Mouse (Mus musculus) limb, embryonic 11.5 days (tissue): ENCODE measurements around the gene Tbrg1. TPM values are rescaled to one million over a fixed set of nuclear protein-coding genes. Genes with fewer than 3 reads are reported as not detected.

ENCODE experiments used
- ATAC-seq: fragments of 200-750 bp; cut with Nextera tagmentation; 2 replicates; pipeline ENCODE4 v1.8.0; 2017; ENCODE audit warnings: low read depth; ENCODE audit not compliant: insufficient number of reproducible peaks, low FRiP score, low TSS enrichment
- DNase-seq: peaks from one replicate; pipeline ENCODE4 v3.0.0-alpha.2; 2015; ENCODE audit warnings: low spot score
- H3K27ac ChIP-seq: fragments of 300-500 bp; sonication (generic); replicated peaks from 2 replicates; pipeline ENCODE4 v1.5.1; 2014; ENCODE audit warnings: low read depth, mild to moderate bottlenecking, low read length
- H3K27me3 ChIP-seq: fragments of 300-500 bp; sonication (generic); 2 replicates; pipeline ENCODE4 v1.6.1; 2014; ENCODE audit warnings: mild to moderate bottlenecking, low read length, mixed read lengths; ENCODE audit not compliant: control insufficient read depth, insufficient read depth
- H3K36me3 ChIP-seq: fragments of 300-500 bp; sonication (generic); 2 replicates; pipeline ENCODE4 v1.6.1; 2014; ENCODE audit warnings: mild to moderate bottlenecking, low read length, moderate library complexity, mixed read lengths; ENCODE audit not compliant: control insufficient read depth, insufficient read depth
- H3K4me1 ChIP-seq: fragments of 300-500 bp; sonication (generic); 2 replicates; pipeline ENCODE4 v1.6.1; 2014; ENCODE audit warnings: low read length, mixed read lengths; ENCODE audit not compliant: control insufficient read depth, insufficient read depth
- H3K4me2 ChIP-seq: fragments of 300-500 bp; sonication (generic); 2 replicates; pipeline ENCODE4 v1.6.1; 2014; ENCODE audit warnings: low read depth, mild to moderate bottlenecking, moderate library complexity; ENCODE audit not compliant: severe bottlenecking
- H3K4me3 ChIP-seq: fragments of 300-500 bp; sonication (generic); 2 replicates; pipeline ENCODE4 v1.5.1; 2014; ENCODE audit warnings: low read depth, low read length
- H3K9ac ChIP-seq: fragments of 300-500 bp; sonication (generic); 2 replicates; pipeline ENCODE4 v1.6.1; 2014; ENCODE audit warnings: mild to moderate bottlenecking, low read length
- H3K9me3 ChIP-seq: fragments of 300-500 bp; sonication (generic); 2 replicates; pipeline ENCODE4 v1.6.1; 2016; ENCODE audit warnings: low read length; ENCODE audit not compliant: control insufficient read depth
- WGBS: fragments of 180-500 bp; shearing (Covaris S2); extraction: QIAGEN DNeasy Blood & Tissue Kit; methylation state at CpG from one replicate; pipeline ENCODE4 v1.1.7; 2014; 5-methylcytosine and 5-hydroxymethylcytosine counted together
- polyA plus RNA-seq: library from polyadenylated mRNA; unstranded; fragments of >200 nt; fragmentation: Nextera tagmentation; extraction: Ambion mirVana; gene quantifications from 2 replicates; pipeline ENCODE4 v1.2.1, GENCODE M21; 2014

The Tbrg1 gene
- polyA plus RNA-seq, 1 experiment from 2014 or later = 136 TPM

GRCm38 (mm10) chr9:37613911-37614280 is 43.2 kb downstream of the Tbrg1 start:
- Histone ChIP-seq H3K9ac (no peak overlapping the region; the same call in 1 of the 2 replicates), H3K27ac (no peak overlapping the region), H3K27me3 (no peaks in the 10 kb centered on the region), H3K4me1 (no peaks in the 10 kb centered on the region), H3K4me3 (peak overlapping the region; percentile 60), H3K4me2 (peak overlapping the region; percentile 73), H3K9me3 (no peaks in the 10 kb centered on the region), H3K36me3 (no peaks in the 10 kb centered on the region)
- whole genome bisulfite sequencing = 25% methylated on average over 6 of the region's 6 CpGs
- peak; percentile 73 for ATAC-seq
- no peak for DNase-seq

- Histone ChIP-seq H3K9me3 (no peaks in the 10 kb centered on the region), H3K27ac (no peak within 1 kb of the TSS), H3K4me2 (peak within 1 kb of the TSS; percentile 73), H3K36me3 (no peaks in the 10 kb centered on the region), H3K4me3 (peak within 1 kb of the TSS; percentile 60), H3K27me3 (no peaks in the 10 kb centered on the region), H3K4me1 (no peaks in the 10 kb centered on the region), H3K9ac (peak within 1 kb of the TSS; percentile 78)
- peak; percentile 94 for DNase-seq
- WGBS = under 1% methylated on average over 44 of the region's 45 CpGs
- ATAC-seq = peak; percentile 94
Measured at GRCm38 (mm10) chr9:37613182-37613910, 43.8 kb downstream of the Tbrg1 start, which contains the start of gene Spa17. Gene Spa17, minus strand, starts transcription at chr9:37613722.

- H3K9ac ChIP-seq = no peak overlapping the region
- 55% methylated on average over 4 of the region's 4 CpGs for WGBS
- DNase-seq (no peak), ATAC-seq (no peak)
- no peak overlapping the region for H3K27ac ChIP-seq
- no peaks in the 10 kb centered on the region for H3K27me3 ChIP-seq
- no peaks in the 10 kb centered on the region for H3K9me3 ChIP-seq
- H3K4me2 ChIP-seq = no peak overlapping the region
- H3K4me1 ChIP-seq = no peaks in the 10 kb centered on the region
- H3K36me3 ChIP-seq = no peaks in the 10 kb centered on the region
- H3K4me3 ChIP-seq = no peak overlapping the region
Measured at GRCm38 (mm10) chr9:37609558-37609957, 47.6 kb downstream of the Tbrg1 start.

DNA sequence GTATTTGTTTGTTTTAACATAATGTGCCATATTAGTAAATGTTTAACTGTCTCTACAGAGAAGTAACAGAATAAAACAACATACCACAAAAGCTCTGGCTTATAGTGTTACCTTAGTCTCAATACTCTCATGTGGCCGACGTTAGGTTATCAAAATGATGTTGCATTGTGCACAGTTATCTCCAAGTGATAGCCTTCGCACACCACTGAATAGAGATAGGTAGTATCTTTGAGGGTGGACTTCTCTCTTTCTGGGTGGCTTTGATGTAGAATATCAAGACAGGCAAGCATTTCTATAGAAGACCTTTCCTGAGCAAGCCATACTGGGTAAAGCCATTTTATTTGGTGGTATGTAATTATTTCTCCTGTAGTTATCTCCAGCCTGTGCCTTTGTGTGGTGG is 52.0 kb downstream of the Tbrg1 start:
- Histone ChIP-seq H3K9me3 (no peaks in the 10 kb centered on the region), H3K27ac (no peak overlapping the region), H3K36me3 (no peaks in the 10 kb centered on the region), H3K4me3 (no peak overlapping the region), H3K9ac (no peak overlapping the region), H3K4me1 (no peaks in the 10 kb centered on the region), H3K27me3 (no peaks in the 10 kb centered on the region), H3K4me2 (no peak overlapping the region)
- DNase-seq (no peak), ATAC-seq (no peak)
- WGBS = 91% methylated on average over 3 of the region's 3 CpGs

GRCm38 (mm10) chr9:37600538-37601205 is 56.4 kb downstream of the Tbrg1 start:
- no peak overlapping the region for H3K27ac ChIP-seq
- H3K9me3 ChIP-seq = no peaks in the 10 kb centered on the region
- ATAC-seq = no peak
- H3K4me2 ChIP-seq = no peak overlapping the region
- no peak overlapping the region for H3K4me3 ChIP-seq
- no peaks in the 10 kb centered on the region for H3K27me3 ChIP-seq
- no peak overlapping the region for H3K9ac ChIP-seq
- 83% methylated on average over 2 of the region's 2 CpGs for WGBS
- no peaks in the 10 kb centered on the region for H3K4me1 ChIP-seq
- H3K36me3 ChIP-seq = no peaks in the 10 kb centered on the region
- DNase-seq = no peak

Other genes starting within 250 kb of the Tbrg1 start
- gene Robo3, start 224.1 kb downstream of the Tbrg1 start, polyA plus RNA-seq = 0.16 and 0.33 TPM in 2 replicates
- 34.1 and 35.6 TPM in 2 replicates for gene Msantd2, start 168.0 kb downstream of the Tbrg1 start, polyA plus RNA-seq
- 27.4 and 30.4 TPM in 2 replicates for gene Esam, start 129.2 kb downstream of the Tbrg1 start, polyA plus RNA-seq
- gene Vsig2, start 118.1 kb downstream of the Tbrg1 start, polyA plus RNA-seq = 0.55 and 0.87 TPM in 2 replicates
- 1.7 and 2.6 TPM in 2 replicates for gene Nrgn, start 104.4 kb downstream of the Tbrg1 start, polyA plus RNA-seq
- 5.0 and 7.2 TPM in 2 replicates for gene Siae, start 101.6 kb downstream of the Tbrg1 start, polyA plus RNA-seq
- gene Spa17, start 43.6 kb downstream of the Tbrg1 start, polyA plus RNA-seq = 5.4 and 7.2 TPM in 2 replicates
- not detected in 2 replicates for gene Panx3, start 11.9 kb upstream of the Tbrg1 start, polyA plus RNA-seq
- not detected in 2 replicates for gene Olfr160, start 58.9 kb upstream of the Tbrg1 start, polyA plus RNA-seq
- gene Olfr874, start 87.8 kb upstream of the Tbrg1 start, polyA plus RNA-seq = not detected in 2 replicates
- gene Olfr875, start 114.5 kb upstream of the Tbrg1 start, polyA plus RNA-seq = not detected in 2 replicates
- gene Olfr876, start 145.7 kb upstream of the Tbrg1 start, polyA plus RNA-seq = not detected in 2 replicates
- not detected in 2 replicates for gene Olfr877, start 197.0 kb upstream of the Tbrg1 start, polyA plus RNA-seq
- not detected in 2 replicates for gene Olfr145, start 239.4 kb upstream of the Tbrg1 start, polyA plus RNA-seq